Mouse (Mus musculus): ENCODE measurements at regions not wholly inside any gene's neighbourhood (a gene's known extent, or its start where the extent isn't known, plus 50 kb on each side); places are given as distances from the start of the nearest gene placed in this dataset.
"Not testable (repeated sequence)": the region's sequence is repeated elsewhere in the genome, so short reads cannot be mapped to it uniquely, and the experiment has no call there.

GRCm38 (mm10) chr13:111904616-111905212 lies 95.9 kb upstream of the Map3k1 start:
- no peak for DNase-seq (ENCODE audit: low read depth, low spot score)

GRCm38 (mm10) chr13:111905213-111905701 lies 96.5 kb upstream of the Map3k1 start:
- no peak for DNase-seq (ENCODE audit: low read depth, low spot score)

- DNase-seq (ENCODE audit: low read depth, low spot score), result no peak
Measured at GRCm38 (mm10) chr13:111911071-111911470, 102.3 kb upstream of the Map3k1 start.

GRCm38 (mm10) chr13:111911661-111912312 lies 103.0 kb upstream of the Map3k1 start:
- no peak for DNase-seq (ENCODE audit: low read depth, low spot score)

GRCm38 (mm10) chr13:111914348-111914913 lies 105.6 kb upstream of the Map3k1 start:
- DNase-seq (ENCODE audit: low read depth, low spot score), result no peak

- not testable (repeated sequence) for DNase-seq (ENCODE audit: low read depth, low spot score)
Measured at GRCm38 (mm10) chr13:111919417-111919816, 110.6 kb upstream of the Map3k1 start.

- DNase-seq (ENCODE audit: low read depth, low spot score), result no peak
Measured at GRCm38 (mm10) chr13:111920534-111920933, 111.7 kb upstream of the Map3k1 start.

- DNase-seq (ENCODE audit: low read depth, low spot score), result no peak
Measured at GRCm38 (mm10) chr13:111921142-111922035, 112.6 kb upstream of the Map3k1 start.

- no peak for DNase-seq (ENCODE audit: low read depth, low spot score)
Measured at GRCm38 (mm10) chr13:111925349-111925748, 116.6 kb upstream of the Map3k1 start.

- DNase-seq (ENCODE audit: low read depth, low spot score), result no peak
Measured at GRCm38 (mm10) chr13:111926801-111927200, 118.0 kb upstream of the Map3k1 start.

- DNase-seq (ENCODE audit: low read depth, low spot score), result no peak
Measured at GRCm38 (mm10) chr13:111927489-111927888, 118.7 kb upstream of the Map3k1 start.

GRCm38 (mm10) chr13:111928636-111929544 lies 120.1 kb upstream of the Map3k1 start:
- no peak for DNase-seq (ENCODE audit: low read depth, low spot score)

- DNase-seq (ENCODE audit: low read depth, low spot score), result no peak
Measured at GRCm38 (mm10) chr13:111929908-111930307, 121.1 kb upstream of the Map3k1 start.

- DNase-seq (ENCODE audit: low read depth, low spot score), result no peak
Measured at GRCm38 (mm10) chr13:111932464-111932863, 123.7 kb upstream of the Map3k1 start.

GRCm38 (mm10) chr13:111933526-111934240 lies 124.9 kb upstream of the Map3k1 start:
- no peak for DNase-seq (ENCODE audit: low read depth, low spot score)

- no peak for DNase-seq (ENCODE audit: low read depth, low spot score)
Measured at GRCm38 (mm10) chr13:111935721-111936080, 126.9 kb upstream of the Map3k1 start.

GRCm38 (mm10) chr13:111936081-111936857 lies 127.5 kb upstream of the Map3k1 start:
- no peak for DNase-seq (ENCODE audit: low read depth, low spot score)

- no peak for DNase-seq (ENCODE audit: low read depth, low spot score)
Measured at GRCm38 (mm10) chr13:111936983-111937382, 128.2 kb upstream of the Map3k1 start.

- DNase-seq (ENCODE audit: low read depth, low spot score), result no peak
Measured at GRCm38 (mm10) chr13:111938896-111939422, 130.2 kb upstream of the Map3k1 start.

Data from embryo, embryonic 11.5 days (tissue).